Mouse (Mus musculus): ENCODE data around the gene Pcid2.
"Not testable (repeated sequence)": the region's sequence is repeated elsewhere in the genome, so short reads cannot be mapped to it uniquely, and the experiment has no call there.

Pcid2 gene

GRCm38 (mm10) chr8:13077542-13077941 lies 27.7 kb downstream of the Pcid2 start:
- in situ Hi-C loops (cut with MseI, MboI): no loop called here

DNA sequence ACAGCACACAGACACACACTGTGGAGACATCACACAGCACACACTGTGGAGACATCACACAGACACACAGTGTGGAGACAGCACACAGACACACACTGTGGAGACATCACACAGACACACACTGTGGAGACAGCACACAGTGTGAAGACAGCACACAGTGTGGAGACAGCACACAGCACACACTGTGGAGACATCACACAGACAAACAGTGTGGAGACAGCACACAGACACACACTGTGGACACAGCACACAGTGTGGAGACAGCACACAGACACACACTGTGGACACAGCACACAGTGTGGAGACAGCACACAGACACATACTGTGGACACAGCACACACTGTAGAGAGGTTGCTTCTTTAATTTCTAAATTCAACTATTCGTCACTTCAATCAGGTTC lies 29.7 kb downstream of the Pcid2 start:
- in situ Hi-C loops (cut with MseI, MboI): not testable (repeated sequence)

DNA sequence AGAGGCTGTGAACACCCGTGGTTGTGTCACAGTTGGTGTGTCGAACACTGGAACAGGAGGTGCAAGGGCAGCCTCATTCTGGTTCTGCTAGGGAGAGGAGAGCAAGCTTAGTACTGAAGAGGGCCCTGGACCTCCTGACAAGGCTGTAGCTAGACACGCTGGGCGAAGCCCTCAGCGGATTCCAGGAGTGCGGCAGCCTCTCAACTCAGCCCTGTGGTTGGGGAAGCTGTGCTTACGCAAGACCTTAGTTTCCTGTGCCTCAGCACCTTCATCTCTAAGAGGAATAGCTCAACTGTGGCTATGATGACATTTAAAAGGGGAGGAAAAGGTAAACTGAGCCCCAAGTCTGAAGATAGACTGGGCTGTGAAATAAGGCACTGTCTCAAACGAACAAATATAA lies 30.2 kb downstream of the Pcid2 start:
- in situ Hi-C loops (cut with MseI, MboI): no loop called here

DNA sequence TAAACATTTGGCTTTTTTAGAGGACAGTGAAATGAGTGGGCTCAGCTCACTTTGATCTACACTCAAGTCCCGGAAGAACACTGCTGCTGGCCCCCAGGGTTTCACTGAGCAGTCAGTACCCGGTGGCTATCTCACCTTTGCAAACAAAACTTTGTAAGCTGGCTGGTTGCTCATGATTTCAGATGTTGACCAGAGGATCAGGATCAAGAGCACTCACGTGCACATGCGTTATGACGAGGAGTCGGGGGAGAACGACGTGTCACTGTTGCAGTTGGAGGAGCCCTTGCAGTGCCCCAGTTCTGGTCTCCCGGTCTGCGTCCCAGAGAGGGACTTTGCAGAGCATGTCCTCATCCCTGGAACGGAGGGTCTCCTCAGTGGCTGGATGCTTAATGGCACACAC lies 32.0 kb downstream of the Pcid2 start:
- in situ Hi-C loops (cut with MseI, MboI): no loop called here

DNA sequence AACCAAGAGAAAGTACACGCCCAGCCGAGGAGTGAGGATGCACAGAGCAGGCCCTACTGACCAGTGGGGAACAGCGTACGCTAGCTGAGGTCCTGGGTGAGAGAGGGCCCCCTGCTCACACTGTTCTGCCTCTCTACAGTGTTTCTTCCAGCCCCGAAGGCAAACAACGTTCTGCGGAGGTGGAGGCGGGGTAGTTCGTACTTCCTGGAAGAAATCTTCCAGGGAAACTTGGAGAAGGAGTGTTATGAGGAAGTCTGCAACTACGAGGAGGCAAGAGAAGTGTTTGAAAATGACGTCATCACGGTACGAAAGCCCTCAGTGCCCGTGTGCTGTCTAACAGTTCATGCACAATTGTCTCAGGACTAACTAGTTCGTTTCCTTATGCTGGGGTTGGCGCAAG lies 42.1 kb downstream of the Pcid2 start:
- in situ Hi-C loops (cut with MseI, MboI): no loop called here

- in situ Hi-C loops (cut with MseI, MboI): no loop called here
These were observed 44.7 kb downstream of the Pcid2 start, which contains the start of gene Proz for GRCm38 (mm10) chr8:13060441-13061150. Gene Proz (plus strand): TSS chr8:13060914.

GRCm38 (mm10) chr8:13057351-13057750 lies 47.9 kb downstream of the Pcid2 start:
- in situ Hi-C loops (cut with MseI, MboI): no loop called here

- in situ Hi-C loops (cut with MseI, MboI): no loop called here
These were observed 54.7 kb downstream of the Pcid2 start for GRCm38 (mm10) chr8:13050550-13050949.

- in situ Hi-C loops (cut with MseI, MboI): no loop called here
These were observed 57.6 kb downstream of the Pcid2 start for GRCm38 (mm10) chr8:13047652-13048051.

DNA sequence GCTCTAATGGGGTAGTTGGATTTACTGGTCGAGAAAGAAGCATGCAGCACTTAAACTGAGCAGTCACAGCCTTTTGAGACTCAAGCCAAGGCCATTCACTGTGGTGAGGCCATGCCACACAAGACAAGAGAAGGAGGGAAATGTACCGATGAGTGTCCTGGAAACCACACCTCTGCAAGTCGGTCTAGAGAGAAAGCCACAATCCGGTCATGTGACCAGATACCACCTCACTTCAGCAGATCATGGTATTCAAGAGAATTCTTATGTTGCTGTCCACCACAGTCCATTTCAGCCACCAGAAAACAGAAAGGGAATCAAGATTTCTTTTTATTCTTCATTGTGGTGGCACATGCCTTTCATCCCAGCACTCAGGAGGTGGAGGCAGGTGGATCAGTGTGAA lies 63.8 kb downstream of the Pcid2 start:
- in situ Hi-C loops (cut with MseI, MboI): no loop called here

DNA sequence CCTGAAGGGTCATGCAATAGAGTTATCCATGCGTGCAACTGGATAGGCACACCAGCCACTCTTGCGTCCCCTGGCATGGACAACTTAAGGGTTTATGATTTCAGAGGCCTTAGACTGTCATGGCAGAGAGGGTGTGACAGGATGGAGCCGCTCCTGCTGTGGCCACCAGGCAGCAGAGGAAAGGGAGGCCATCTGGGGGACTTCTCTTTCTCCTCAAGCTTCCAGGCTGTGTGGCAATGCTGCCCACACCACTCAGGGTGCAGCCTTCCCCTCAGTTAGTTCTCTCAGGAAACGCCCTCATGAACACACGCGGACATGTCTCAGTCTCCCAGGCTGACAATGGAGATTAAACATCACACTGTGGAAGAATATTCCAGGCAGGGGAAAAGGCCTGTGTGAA lies 66.2 kb downstream of the Pcid2 start:
- in situ Hi-C loops (cut with MseI, MboI): no loop called here

- in situ Hi-C loops (cut with MseI, MboI): no loop called here
These were observed 67.7 kb downstream of the Pcid2 start for GRCm38 (mm10) chr8:13037569-13037968.

DNA sequence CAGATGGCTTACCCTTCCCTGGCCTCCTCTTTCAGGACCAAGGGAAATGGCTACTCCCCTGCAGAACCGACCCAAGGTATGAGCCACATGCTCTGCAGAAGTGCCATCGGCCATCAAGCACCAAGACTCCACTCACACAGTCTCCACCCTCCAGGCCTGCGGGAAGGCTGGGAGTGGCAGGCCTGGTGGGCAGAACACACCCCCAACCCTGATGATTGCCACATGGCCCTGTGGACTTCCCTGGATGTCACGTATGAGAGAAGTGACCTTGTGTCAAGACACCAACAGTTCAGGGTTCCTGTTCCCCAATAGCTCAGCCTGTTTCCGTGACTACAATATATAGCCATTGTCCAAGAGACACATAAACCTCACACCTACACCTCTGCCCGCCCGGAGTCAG lies 68.2 kb downstream of the Pcid2 start, which contains the start of gene F10:
F10 (plus strand) TSS at position 294 of the 400 bp plus-strand sequence.
- in situ Hi-C loops (cut with MseI, MboI): no loop called here

DNA sequence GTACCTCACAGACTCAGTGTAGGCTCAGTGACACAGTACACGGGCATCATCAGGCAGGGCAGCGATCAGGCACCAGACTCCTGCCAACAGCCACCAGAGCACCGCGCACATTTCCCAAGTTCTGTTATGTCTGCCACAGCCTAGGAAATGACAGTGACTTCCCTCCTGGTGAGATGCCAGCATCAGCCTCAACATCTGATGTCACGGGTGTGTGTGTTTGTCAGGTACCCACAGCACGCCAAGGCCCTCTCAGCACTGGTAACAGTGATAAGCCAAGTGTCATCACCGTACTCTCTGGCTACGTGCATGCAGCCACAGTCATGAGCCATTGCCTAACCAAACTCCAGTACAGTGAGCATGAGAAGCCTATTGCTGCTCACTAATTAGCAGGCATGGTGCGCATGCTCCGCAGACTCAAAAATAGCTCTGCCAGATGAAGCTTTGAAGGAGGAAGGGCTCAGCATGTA lies 68.9 kb downstream of the Pcid2 start:
- in situ Hi-C loops (cut with MseI, MboI): no loop called here

- in situ Hi-C loops (cut with MseI, MboI): no loop called here
These were observed 76.8 kb downstream of the Pcid2 start for GRCm38 (mm10) chr8:13028482-13028881.

GRCm38 (mm10) chr8:13027615-13028014 lies 77.6 kb downstream of the Pcid2 start:
- in situ Hi-C loops (cut with MseI, MboI): no loop called here
